Comparison of ENCODE assay signal across 1 mouse cellular context in the genomic region with DNA sequence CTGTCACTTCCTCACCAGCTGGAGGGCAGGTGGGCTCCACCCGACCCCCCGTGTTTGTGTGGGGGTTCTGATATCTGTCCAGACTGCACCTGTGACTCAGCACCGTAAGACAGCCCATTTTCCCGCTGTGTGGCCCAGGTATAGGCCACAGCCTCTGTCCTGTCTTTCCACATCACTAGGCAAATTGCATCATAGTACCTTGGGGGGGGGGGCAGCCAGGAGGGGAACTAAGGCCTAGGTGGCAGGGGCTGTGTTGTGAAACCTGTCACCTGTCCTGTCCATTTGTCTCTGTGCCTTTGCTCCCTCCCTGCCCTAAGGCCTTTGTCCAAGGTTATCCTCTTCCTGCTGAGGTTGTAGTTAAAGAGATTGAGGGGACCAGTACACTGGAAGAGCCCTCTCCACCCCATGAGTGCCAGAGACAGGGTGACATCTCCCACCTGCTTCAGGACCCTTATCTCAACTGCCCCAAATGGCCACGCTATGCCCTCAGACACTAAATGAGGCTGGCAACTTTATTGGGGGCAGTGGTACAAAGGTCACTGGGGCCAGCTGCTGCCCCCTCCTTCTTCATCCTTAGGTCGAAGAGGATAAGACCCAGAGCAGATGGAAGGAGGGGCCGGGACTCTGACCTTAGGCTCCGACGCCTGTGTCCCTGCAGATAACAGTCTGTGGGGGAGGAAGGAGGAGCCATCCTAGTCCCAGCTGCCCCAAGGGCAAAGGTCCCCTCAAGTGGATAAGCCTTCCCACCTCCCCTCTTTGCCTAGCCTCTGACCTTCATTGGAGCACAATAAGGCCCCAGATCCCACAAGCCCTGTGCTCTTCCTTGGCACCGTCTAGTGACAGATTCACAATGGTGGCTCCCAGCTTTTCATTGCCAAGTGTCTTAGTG.
A peak's percentile ranks its signal among the peaks of the same experiment; 100 is the strongest.
TF ChIP-seq lines count a peak whose summit lies in the region.

No protein-coding gene starts in this region.

TF ChIP-seq in MEL, 35 proteins besides CTCF, POLR2A, EP300 and RAD21 (continued from another document):
- TF ChIP-seq GATA1 (IDR thresholded peaks at IDR 0.05; ENCODE audit: low read depth, low read length) = peak; percentile 20; the same call in 1 of the 2 replicates
- TF ChIP-seq TAL1 (IDR thresholded peaks at IDR 0.05; ENCODE audit: low read length) = peak; percentile 75
